Mouse (Mus musculus) neural tube, embryonic 12.5 days (tissue): ENCODE results near the gene A630001G21Rik. TPM values are rescaled to one million over a fixed set of nuclear protein-coding genes. Genes with fewer than 3 reads are reported as not detected.

ENCODE experiments used
- ATAC-seq: fragments of 200-750 bp; cut with Nextera tagmentation; 2 replicates; pipeline ENCODE4 v1.8.0; 2017; ENCODE audit warnings: low read depth, mild to moderate bottlenecking, moderate TSS enrichment, moderate library complexity; ENCODE audit not compliant: low FRiP score
- H3K27ac ChIP-seq: fragments of 300-500 bp; sonication (generic); 2 replicates; pipeline ENCODE4 v1.5.1; 2016
- H3K27me3 ChIP-seq: fragments of 300-500 bp; sonication (generic); replicated peaks from 2 replicates; pipeline ENCODE4 v1.6.1; 2016; ENCODE audit warnings: mild to moderate bottlenecking
- H3K36me3 ChIP-seq: fragments of 300-500 bp; sonication (generic); 2 replicates; pipeline ENCODE4 v1.6.1; 2016; ENCODE audit warnings: mild to moderate bottlenecking
- H3K4me1 ChIP-seq: fragments of 300-500 bp; sonication (generic); 2 replicates; pipeline ENCODE4 v1.6.1; 2016
- H3K4me2 ChIP-seq: fragments of 300-500 bp; sonication (generic); replicated peaks from 2 replicates; pipeline ENCODE4 v1.6.1; 2016; ENCODE audit warnings: mild to moderate bottlenecking
- H3K4me3 ChIP-seq: fragments of 300-500 bp; sonication (generic); 2 replicates; pipeline ENCODE4 v1.5.1; 2016
- H3K9ac ChIP-seq: fragments of 300-500 bp; sonication (generic); 2 replicates; pipeline ENCODE4 v1.6.1; 2016; ENCODE audit warnings: mild to moderate bottlenecking
- H3K9me3 ChIP-seq: fragments of 300-500 bp; sonication (generic); 2 replicates; pipeline ENCODE4 v1.6.1; 2016; ENCODE audit warnings: mild to moderate bottlenecking
- WGBS: fragments of 180-500 bp; shearing (Covaris S2); methylation state at CpG from one replicate; pipeline ENCODE4 v1.1.7; 2016; 5-methylcytosine and 5-hydroxymethylcytosine counted together
- polyA plus RNA-seq: library from polyadenylated mRNA; unstranded; fragments of >200 nt; fragmentation: Nextera tagmentation; extraction: Ambion mirVana; gene quantifications from 2 replicates; pipeline ENCODE4 v1.2.1, GENCODE M21; 2016

Gene A630001G21Rik
- polyA plus RNA-seq, 1 experiment from 2014 or later, result 1.3 TPM

DNA sequence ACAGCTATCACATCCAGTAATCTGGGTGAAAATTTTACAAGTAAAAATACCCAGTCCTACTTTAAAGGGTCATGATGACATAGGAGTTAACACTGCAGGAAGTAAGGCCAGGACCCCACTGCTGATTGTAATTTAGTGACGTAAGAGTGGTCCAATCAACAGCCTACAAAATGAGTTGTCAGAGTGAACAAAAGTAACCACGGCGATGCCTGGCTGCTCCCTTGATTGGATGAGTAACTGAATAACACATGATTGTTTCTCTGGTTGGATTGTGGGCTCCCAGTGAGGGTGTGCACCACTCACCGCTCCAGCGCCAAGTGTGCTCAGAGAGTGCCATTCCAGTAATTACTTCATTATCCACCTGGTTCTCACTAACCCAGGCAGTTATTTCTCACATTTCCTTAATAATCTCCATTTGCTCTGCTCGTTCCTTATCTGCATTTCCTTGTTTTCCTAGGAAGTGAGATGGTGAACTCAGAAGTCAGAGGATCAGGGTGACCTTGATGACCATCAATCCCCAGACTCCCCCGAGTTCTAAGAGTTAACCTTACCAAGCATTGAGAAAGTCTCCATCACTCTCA lies 61.9 kb downstream of the A630001G21Rik start:
- H3K36me3 ChIP-seq, result no peaks in the 10 kb centered on the region
- no peak overlapping the region for H3K4me3 ChIP-seq
- H3K9me3 ChIP-seq, result no peaks in the 10 kb centered on the region
- 63% methylated on average over 7 of the region's 7 CpGs for WGBS
- no peak overlapping the region for H3K9ac ChIP-seq
- no peak overlapping the region for H3K27ac ChIP-seq
- H3K27me3 ChIP-seq, result no peaks in the 10 kb centered on the region
- peak; percentile 34; the same call in 1 of the 2 replicates for ATAC-seq
- peaks cover 11% of the 10 kb centered on the region for H3K4me1 ChIP-seq
- no peak overlapping the region for H3K4me2 ChIP-seq

DNA sequence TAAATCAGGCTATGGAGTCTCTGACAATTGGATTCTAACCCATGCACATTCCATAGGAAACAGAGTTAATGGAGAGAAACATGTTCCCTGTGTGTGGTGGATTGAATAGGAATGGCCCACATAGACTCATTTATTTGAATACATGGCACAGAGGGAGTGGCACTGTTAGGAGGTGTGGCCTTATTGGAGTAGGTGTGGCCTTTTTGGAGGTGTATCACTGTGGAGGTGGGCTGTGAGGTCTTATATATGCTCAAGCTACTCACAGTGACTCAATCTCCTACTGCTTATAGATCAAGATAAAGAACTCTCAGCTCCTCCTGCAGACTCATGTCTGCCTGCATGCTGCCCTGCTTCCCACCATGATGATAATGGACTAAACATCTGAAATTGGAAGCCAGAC lies 63.9 kb downstream of the A630001G21Rik start:
- Histone ChIP-seq H3K9me3 (no peaks in the 10 kb centered on the region), H3K27me3 (no peaks in the 10 kb centered on the region), H3K27ac (no peak overlapping the region), H3K36me3 (no peaks in the 10 kb centered on the region), H3K4me2 (no peak overlapping the region), H3K9ac (no peak overlapping the region), H3K4me1 (no peaks in the 10 kb centered on the region), H3K4me3 (no peak overlapping the region)
- no peak for ATAC-seq

DNA sequence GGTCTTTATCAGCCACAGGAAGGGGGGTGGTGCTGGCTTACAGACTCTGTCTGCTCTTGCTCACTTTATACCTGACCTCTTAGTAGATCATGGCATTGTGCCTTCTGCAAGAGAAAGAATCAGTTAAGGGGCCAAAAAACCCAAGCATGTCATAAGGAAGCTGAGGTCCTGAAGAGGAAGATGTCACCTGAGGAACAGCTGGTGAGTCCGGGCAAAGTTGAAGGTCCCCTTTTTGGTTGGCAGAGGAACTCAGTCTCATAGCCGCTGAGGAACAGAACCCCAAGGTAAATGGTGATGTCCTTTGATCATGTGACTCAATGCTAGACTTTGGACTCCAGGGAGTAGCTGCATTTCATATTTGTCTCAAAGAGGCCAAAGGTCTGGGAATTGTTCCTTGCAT lies 71.7 kb downstream of the A630001G21Rik start:
- H3K4me2 ChIP-seq, result no peak overlapping the region
- no peaks in the 10 kb centered on the region for H3K9me3 ChIP-seq
- H3K4me3 ChIP-seq, result no peak overlapping the region
- H3K27me3 ChIP-seq, result no peaks in the 10 kb centered on the region
- no peak overlapping the region for H3K27ac ChIP-seq
- H3K36me3 ChIP-seq, result no peaks in the 10 kb centered on the region
- H3K4me1 ChIP-seq, result no peaks in the 10 kb centered on the region
- no peak for ATAC-seq
- 94% methylated on average over 2 of the region's 2 CpGs for WGBS
- H3K9ac ChIP-seq, result no peak overlapping the region

DNA sequence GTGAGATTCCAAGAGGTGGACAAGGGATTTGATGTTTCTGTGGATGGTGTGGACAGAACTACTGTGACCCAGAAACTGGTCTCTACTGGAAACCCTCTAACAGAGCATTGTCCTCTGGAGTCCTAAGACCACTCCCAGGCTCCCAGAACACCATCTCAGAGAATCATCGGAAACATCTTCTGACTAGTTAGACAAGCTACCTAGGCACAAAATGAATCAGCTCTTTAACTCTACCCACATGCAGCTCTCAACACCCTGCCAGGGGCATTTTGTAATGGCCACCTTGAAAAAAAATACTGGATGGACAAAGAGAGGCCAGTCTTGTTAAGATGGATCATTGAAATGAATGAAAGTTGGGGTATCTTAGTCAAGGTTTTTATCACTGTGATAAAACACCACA lies 72.9 kb downstream of the A630001G21Rik start:
- no peak overlapping the region for H3K27ac ChIP-seq
- no peaks in the 10 kb centered on the region for H3K27me3 ChIP-seq
- H3K4me2 ChIP-seq, result no peak overlapping the region
- H3K9ac ChIP-seq, result no peak overlapping the region
- ATAC-seq, result no peak
- H3K4me1 ChIP-seq, result no peaks in the 10 kb centered on the region
- H3K36me3 ChIP-seq, result no peaks in the 10 kb centered on the region
- H3K4me3 ChIP-seq, result no peak overlapping the region
- 97% methylated on average over 1 of the region's 1 CpGs for WGBS
- no peaks in the 10 kb centered on the region for H3K9me3 ChIP-seq

DNA sequence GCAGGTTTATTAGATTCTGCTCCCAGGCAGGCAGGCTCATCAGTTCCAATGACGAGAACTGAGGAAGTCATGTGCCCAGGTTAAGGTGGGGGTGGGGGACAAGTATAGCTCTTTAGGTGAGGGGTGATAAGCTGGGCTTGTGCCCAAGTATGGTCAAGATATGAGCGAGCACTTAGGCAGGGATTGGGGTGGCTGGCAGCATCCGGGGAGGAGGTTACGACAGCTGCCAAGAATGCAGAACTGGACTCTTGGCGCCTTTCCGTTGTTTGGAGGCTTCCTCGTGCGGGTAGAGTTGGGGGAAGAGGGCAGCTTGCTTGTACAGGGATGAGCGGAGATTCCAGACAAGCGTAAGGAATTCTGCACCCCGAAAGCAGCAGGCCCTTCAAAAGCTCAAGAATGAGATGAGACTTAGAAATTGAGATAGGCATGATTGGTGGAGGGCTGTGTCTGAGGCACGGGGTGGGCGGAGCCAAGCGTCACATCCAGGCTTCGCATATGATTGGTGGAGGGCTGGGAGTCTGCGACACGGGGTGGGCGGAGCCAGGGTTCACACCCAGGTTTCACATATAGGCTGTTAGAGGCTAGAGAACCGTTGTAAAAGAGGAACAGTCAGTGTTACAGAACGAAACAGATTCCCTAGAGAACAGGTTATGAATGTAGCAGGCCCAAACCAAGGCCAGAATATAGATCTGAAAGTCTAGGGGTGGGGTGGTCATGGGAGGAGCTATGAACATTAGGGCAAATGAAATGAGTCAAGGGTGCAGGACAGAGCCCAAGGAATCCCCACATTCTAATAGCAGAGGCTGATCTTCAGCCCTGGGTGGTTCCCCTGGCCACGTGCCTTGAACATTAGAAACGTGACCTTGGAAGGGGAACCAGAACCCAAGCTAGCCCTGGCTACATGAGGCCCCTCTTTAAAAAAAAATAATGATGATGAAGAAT lies 74.9 kb downstream of the A630001G21Rik start:
- H3K9me3 ChIP-seq, result no peaks in the 10 kb centered on the region
- peak overlapping the region; percentile 31 for H3K4me3 ChIP-seq
- peak overlapping the region; percentile 59 for H3K4me2 ChIP-seq
- no peaks in the 10 kb centered on the region for H3K27me3 ChIP-seq
- H3K4me1 ChIP-seq, result no peaks in the 10 kb centered on the region
- H3K9ac ChIP-seq, result no peak overlapping the region
- 26% methylated on average over 22 of the region's 22 CpGs for WGBS
- H3K36me3 ChIP-seq, result no peaks in the 10 kb centered on the region
- ATAC-seq, result peak; percentile 99
- no peak overlapping the region for H3K27ac ChIP-seq

DNA sequence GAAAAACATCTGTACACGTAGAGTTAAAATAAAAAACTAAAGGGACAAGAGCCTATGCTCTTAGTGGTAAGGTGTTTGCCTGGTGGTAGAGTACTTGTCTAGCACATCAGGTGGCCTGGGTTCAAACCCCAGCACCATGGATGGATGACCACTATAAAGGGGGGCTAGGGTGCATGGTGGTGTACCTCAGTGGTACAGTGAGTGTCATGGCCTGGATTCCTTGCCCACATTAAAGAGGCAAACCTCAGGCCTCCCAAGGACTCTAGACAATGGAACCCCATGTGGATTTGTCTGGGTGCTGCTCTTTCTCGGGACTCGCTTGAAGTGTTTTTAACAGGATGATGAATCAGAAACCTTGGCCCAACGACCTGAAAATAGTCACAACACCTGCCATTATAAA lies 75.9 kb downstream of the A630001G21Rik start:
- Histone ChIP-seq H3K9ac (no peak overlapping the region), H3K27ac (no peak overlapping the region), H3K4me3 (no peak overlapping the region), H3K27me3 (no peaks in the 10 kb centered on the region), H3K4me1 (no peaks in the 10 kb centered on the region), H3K36me3 (no peaks in the 10 kb centered on the region), H3K4me2 (no peak overlapping the region), H3K9me3 (no peaks in the 10 kb centered on the region)
- 77% methylated on average over 4 of the region's 4 CpGs for WGBS
- no peak for ATAC-seq

DNA sequence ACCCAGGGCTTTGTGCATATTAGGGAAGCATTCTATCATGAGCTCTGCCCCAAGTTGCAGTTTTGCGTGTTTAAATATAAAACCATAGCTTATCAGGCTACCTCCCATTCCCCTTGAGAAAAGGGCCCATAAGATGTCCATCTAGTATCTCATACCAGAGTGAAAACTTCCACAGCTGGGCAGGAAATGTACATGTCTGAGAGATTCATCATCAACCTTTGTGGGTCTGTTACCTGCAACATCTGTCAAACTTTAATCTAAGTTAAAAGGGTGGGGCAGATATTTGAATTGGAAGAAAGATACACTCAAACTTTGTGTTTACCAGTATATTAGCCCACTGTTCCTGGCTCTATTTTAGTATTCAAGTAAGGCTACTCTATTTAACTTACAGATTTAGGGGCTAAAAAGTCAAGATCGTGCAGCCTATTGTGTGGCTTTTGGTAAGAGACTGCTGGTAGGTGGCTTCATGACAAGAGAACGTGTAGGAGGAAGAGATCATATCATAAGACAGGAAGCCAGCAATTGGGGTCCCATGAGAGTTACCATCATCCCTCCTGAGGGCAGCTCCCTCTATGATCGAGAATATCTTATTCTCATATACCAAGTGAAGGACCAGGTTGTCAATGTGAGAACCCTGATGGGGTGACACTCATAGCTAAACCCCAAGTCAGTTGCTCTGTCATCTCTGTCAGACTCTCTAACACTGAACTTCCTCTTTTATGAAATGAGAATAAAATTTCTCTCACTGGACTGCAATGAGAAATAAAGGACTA lies 80.5 kb downstream of the A630001G21Rik start:
- ATAC-seq, result no peak
- WGBS, result 86% methylated on average over 4 of the region's 4 CpGs
- H3K9me3 ChIP-seq, result no peaks in the 10 kb centered on the region
- no peak overlapping the region for H3K27ac ChIP-seq
- no peak overlapping the region for H3K4me3 ChIP-seq
- H3K27me3 ChIP-seq, result no peaks in the 10 kb centered on the region
- no peak overlapping the region for H3K4me2 ChIP-seq
- H3K9ac ChIP-seq, result no peak overlapping the region
- no peaks in the 10 kb centered on the region for H3K36me3 ChIP-seq
- H3K4me1 ChIP-seq, result no peaks in the 10 kb centered on the region

DNA sequence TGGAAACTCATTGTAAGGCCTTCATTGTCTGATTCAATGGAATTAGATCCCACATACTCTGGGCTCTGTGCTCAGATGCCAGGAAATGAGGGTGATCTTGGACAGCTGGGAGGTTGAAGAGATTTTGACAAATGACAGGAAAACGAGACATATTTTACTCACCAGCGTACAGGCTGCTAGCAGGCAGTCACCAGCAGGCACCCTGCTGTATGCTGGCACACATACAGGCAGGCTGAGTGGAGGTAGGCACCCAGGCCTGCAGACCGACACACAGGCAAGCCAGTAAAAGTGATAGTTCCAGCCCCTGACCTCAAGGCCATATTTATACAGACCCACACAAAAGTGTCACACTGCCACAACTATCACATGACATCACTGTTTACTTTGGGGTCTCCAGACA lies 82.8 kb downstream of the A630001G21Rik start:
- ATAC-seq, result no peak
- Histone ChIP-seq H3K27ac (no peak overlapping the region), H3K9me3 (no peaks in the 10 kb centered on the region), H3K4me1 (no peaks in the 10 kb centered on the region), H3K27me3 (no peaks in the 10 kb centered on the region), H3K36me3 (no peaks in the 10 kb centered on the region), H3K4me3 (no peak overlapping the region), H3K9ac (no peak overlapping the region), H3K4me2 (no peak overlapping the region)
- WGBS, result 73% methylated on average over 3 of the region's 3 CpGs

DNA sequence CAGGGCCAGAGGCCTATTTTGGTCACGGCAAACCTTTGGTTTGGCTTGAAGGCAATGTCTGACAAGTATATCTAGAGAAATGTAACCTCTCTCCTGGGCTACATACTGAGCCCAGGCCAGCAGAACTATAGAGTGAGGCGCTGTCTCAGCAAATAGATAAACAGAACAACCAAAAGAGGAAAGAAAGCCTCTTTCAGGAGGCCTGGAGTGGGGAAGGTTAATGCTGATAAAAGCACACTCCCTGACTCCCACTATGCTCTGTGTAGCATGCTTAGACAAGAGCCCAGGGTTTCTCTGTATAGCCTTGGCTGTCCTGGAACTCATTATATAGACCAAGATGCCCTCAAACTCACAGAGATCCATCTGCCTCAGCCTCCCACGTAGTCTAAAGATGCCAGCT lies 85.2 kb downstream of the A630001G21Rik start:
- Histone ChIP-seq H3K36me3 (no peaks in the 10 kb centered on the region), H3K27ac (no peak overlapping the region), H3K4me2 (no peak overlapping the region), H3K4me1 (no peaks in the 10 kb centered on the region), H3K4me3 (no peak overlapping the region), H3K9ac (no peak overlapping the region), H3K9me3 (no peaks in the 10 kb centered on the region), H3K27me3 (no peaks in the 10 kb centered on the region)
- 79% methylated on average over 3 of the region's 3 CpGs for WGBS
- no peak for ATAC-seq

DNA sequence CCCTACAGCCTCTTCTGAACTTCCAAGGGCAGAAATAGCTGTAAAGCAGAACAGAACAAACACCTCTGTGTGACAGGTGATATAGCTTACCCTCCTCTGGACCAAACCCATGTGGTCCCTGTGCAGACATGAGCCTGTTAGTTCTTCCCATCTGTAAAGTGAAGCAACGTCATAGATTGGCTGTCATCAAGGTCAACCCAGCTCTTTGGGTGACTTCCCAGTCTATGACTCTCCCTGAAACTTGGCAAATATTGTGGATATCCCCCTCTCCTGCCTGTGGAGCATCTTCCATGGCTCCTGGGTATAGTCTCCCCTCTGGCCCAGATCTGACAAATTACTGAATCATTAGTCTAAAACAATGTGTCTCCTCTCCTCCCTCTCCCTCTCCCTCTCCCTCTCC lies 86.2 kb downstream of the A630001G21Rik start:
- Histone ChIP-seq H3K9ac (no peak overlapping the region), H3K36me3 (no peaks in the 10 kb centered on the region), H3K27me3 (no peaks in the 10 kb centered on the region), H3K4me3 (no peak overlapping the region), H3K9me3 (no peaks in the 10 kb centered on the region), H3K27ac (no peak overlapping the region), H3K4me1 (no peaks in the 10 kb centered on the region), H3K4me2 (no peak overlapping the region)
- WGBS, result 74% methylated on average over 1 of the region's 1 CpGs
- ATAC-seq, result no peak

DNA sequence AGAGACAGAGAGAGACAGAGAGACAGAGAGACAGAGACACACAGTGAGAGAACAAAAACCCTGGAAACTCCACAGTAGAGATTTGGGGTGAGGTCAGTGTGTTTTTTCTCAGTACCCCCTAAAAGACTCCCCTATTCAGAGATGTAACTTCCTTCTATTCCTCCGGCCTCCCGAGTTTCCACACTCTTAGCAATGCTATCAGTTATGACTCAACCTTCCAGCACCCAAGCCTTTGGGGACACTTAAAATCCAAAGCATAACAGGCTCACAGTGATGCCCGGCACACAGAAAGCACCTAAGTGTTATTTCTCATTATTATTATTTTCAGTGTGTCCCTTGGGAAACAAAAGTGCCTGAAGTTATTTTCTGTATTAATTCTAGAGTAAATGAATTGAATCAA lies 87.9 kb downstream of the A630001G21Rik start:
- H3K36me3 ChIP-seq, result no peaks in the 10 kb centered on the region
- H3K9ac ChIP-seq, result no peak overlapping the region
- WGBS, result 89% methylated on average over 3 of the region's 3 CpGs
- no peak overlapping the region for H3K4me3 ChIP-seq
- no peak overlapping the region for H3K27ac ChIP-seq
- H3K4me1 ChIP-seq, result no peaks in the 10 kb centered on the region
- H3K9me3 ChIP-seq, result no peaks in the 10 kb centered on the region
- no peaks in the 10 kb centered on the region for H3K27me3 ChIP-seq
- H3K4me2 ChIP-seq, result no peak overlapping the region
- no peak for ATAC-seq

DNA sequence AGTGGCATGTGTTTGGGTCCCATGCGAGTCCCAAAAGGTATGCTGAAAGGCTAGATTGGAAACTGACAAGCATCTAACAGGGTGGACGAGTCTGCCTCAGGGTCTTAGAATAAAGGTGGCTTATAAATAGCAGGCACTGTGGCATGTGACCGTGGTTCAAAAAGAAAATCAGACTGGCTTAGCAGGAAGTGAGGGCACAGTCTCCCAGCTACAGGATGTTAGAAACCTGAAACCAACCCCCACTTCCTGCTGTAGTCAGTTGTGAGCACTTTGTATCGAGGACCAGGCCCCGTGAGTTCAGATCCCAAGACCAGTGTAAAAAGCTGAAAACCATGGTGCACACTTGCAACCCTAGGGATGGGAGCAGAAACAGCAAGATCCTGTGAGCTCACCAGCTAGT lies 91.1 kb downstream of the A630001G21Rik start:
- WGBS, result 75% methylated on average over 5 of the region's 5 CpGs
- Histone ChIP-seq H3K4me3 (no peak overlapping the region), H3K4me1 (no peaks in the 10 kb centered on the region), H3K9me3 (no peaks in the 10 kb centered on the region), H3K36me3 (no peaks in the 10 kb centered on the region), H3K27me3 (no peaks in the 10 kb centered on the region), H3K27ac (no peak overlapping the region), H3K4me2 (no peak overlapping the region), H3K9ac (no peak overlapping the region)
- no peak for ATAC-seq
